Mouse (Mus musculus) liver, embryonic 16.5 days (tissue): ENCODE measurements around the gene Polr2f. TPM values are rescaled to one million over a fixed set of nuclear protein-coding genes. Genes with fewer than 3 reads are reported as not detected.

Experiments
- ATAC-seq: fragments of 200-750 bp; cut with Nextera tagmentation; 2 replicates; pipeline ENCODE4 v1.8.0; 2017; ENCODE audit warnings: low read depth, mild to moderate bottlenecking, moderate number of reproducible peaks, moderate library complexity
- H3K27ac ChIP-seq: fragments of 300-500 bp; sonication (generic); 2 replicates; pipeline ENCODE4 v1.5.1; 2014; ENCODE audit warnings: mild to moderate bottlenecking, low read length
- H3K27me3 ChIP-seq: fragments of 300-500 bp; sonication (generic); 2 replicates; pipeline ENCODE4 v1.6.1; 2014; ENCODE audit warnings: low read depth, low read length, mixed read lengths; ENCODE audit not compliant: control insufficient read depth, insufficient read depth
- H3K36me3 ChIP-seq: fragments of 300-500 bp; sonication (generic); 2 replicates; pipeline ENCODE4 v1.6.1; 2014; ENCODE audit warnings: mild to moderate bottlenecking; ENCODE audit not compliant: control insufficient read depth, insufficient read depth
- H3K4me1 ChIP-seq: fragments of 300-500 bp; sonication (generic); 2 replicates; pipeline ENCODE4 v1.6.1; 2014; ENCODE audit warnings: low read depth, low read length, mixed read lengths; ENCODE audit not compliant: control insufficient read depth
- H3K4me2 ChIP-seq: fragments of 300-500 bp; sonication (generic); 2 replicates; pipeline ENCODE4 v1.6.1; 2014; ENCODE audit warnings: low read depth, low read length, mixed read lengths
- H3K4me3 ChIP-seq: fragments of 300-500 bp; sonication (generic); 2 replicates; pipeline ENCODE4 v1.5.1; 2014; ENCODE audit warnings: low read depth, mild to moderate bottlenecking, low read length
- H3K9ac ChIP-seq: fragments of 300-500 bp; sonication (generic); 2 replicates; pipeline ENCODE4 v1.6.1; 2014; ENCODE audit warnings: low read depth, low read length
- H3K9me3 ChIP-seq: fragments of 300-500 bp; sonication (generic); replicated peaks from 2 replicates; pipeline ENCODE4 v1.6.1; 2016; ENCODE audit warnings: low read length; ENCODE audit not compliant: control insufficient read depth
- WGBS: fragments of 180-500 bp; shearing (Covaris S2); extraction: QIAGEN DNeasy Blood & Tissue Kit; methylation state at CpG from one replicate; pipeline ENCODE4 v1.1.7; 2014; ENCODE audit not compliant: insufficient replicate concordance; 5-methylcytosine and 5-hydroxymethylcytosine counted together
- polyA plus RNA-seq: library from polyadenylated mRNA; unstranded; fragments of >200 nt; fragmentation: Nextera tagmentation; extraction: Ambion mirVana; gene quantifications from 2 replicates; pipeline ENCODE4 v1.2.1, GENCODE M21; 2015

Gene Polr2f
- polyA plus RNA-seq, 1 experiment from 2014 or later = 120 TPM

GRCm38 (mm10) chr15:79162301-79162700 is 21.5 kb downstream of the Polr2f start:
- no peaks in the 10 kb centered on the region for H3K36me3 ChIP-seq
- peaks cover 44% of the 10 kb centered on the region for H3K27me3 ChIP-seq
- no peak overlapping the region for H3K27ac ChIP-seq
- no peaks in the 10 kb centered on the region for H3K4me1 ChIP-seq
- no peaks in the 10 kb centered on the region for H3K9me3 ChIP-seq
- no peak overlapping the region for H3K9ac ChIP-seq
- no peak overlapping the region for H3K4me3 ChIP-seq
- 38% methylated on average over 7 of the region's 7 CpGs for WGBS
- H3K4me2 ChIP-seq = no peak overlapping the region
- no peak for ATAC-seq

GRCm38 (mm10) chr15:79162822-79163221 is 22.0 kb downstream of the Polr2f start:
- WGBS = 34% methylated on average over 14 of the region's 14 CpGs
- Histone ChIP-seq H3K4me3 (no peak overlapping the region), H3K9ac (no peak overlapping the region), H3K36me3 (no peaks in the 10 kb centered on the region), H3K4me1 (no peaks in the 10 kb centered on the region), H3K27ac (no peak overlapping the region), H3K4me2 (no peak overlapping the region), H3K27me3 (peaks cover 44% of the 10 kb centered on the region), H3K9me3 (no peaks in the 10 kb centered on the region)
- no peak for ATAC-seq

GRCm38 (mm10) chr15:79164251-79164650 is 23.4 kb downstream of the Polr2f start:
- Histone ChIP-seq H3K4me3 (no peak overlapping the region), H3K9me3 (no peaks in the 10 kb centered on the region), H3K27me3 (peaks cover 44% of the 10 kb centered on the region), H3K27ac (no peak overlapping the region), H3K9ac (no peak overlapping the region), H3K4me2 (no peak overlapping the region), H3K36me3 (no peaks in the 10 kb centered on the region), H3K4me1 (no peaks in the 10 kb centered on the region)
- WGBS = 9% methylated on average over 13 of the region's 15 CpGs
- ATAC-seq = no peak

GRCm38 (mm10) chr15:79165140-79165539 is 24.3 kb downstream of the Polr2f start, which contains the start of gene Sox10:
TSS of gene Sox10 (minus strand) at chr15:79165240.
- Histone ChIP-seq H3K9ac (no peak within 1 kb of the TSS), H3K9me3 (no peaks in the 10 kb centered on the region), H3K4me3 (no peak within 1 kb of the TSS), H3K27me3 (peaks cover 41% of the 10 kb centered on the region), H3K4me2 (no peak within 1 kb of the TSS), H3K4me1 (no peaks in the 10 kb centered on the region), H3K27ac (no peak within 1 kb of the TSS), H3K36me3 (no peaks in the 10 kb centered on the region)
- no peak for ATAC-seq
- 35% methylated on average over 5 of the region's 5 CpGs for whole genome bisulfite sequencing

GRCm38 (mm10) chr15:79166712-79167111 is 25.9 kb downstream of the Polr2f start:
- H3K27me3 ChIP-seq = peaks cover 37% of the 10 kb centered on the region
- WGBS = 50% methylated on average over 8 of the region's 8 CpGs
- H3K4me3 ChIP-seq = no peak overlapping the region
- H3K4me2 ChIP-seq = no peak overlapping the region
- ATAC-seq = no peak
- no peaks in the 10 kb centered on the region for H3K4me1 ChIP-seq
- no peaks in the 10 kb centered on the region for H3K36me3 ChIP-seq
- no peak overlapping the region for H3K27ac ChIP-seq
- no peaks in the 10 kb centered on the region for H3K9me3 ChIP-seq
- H3K9ac ChIP-seq = no peak overlapping the region

- ATAC-seq = peak; percentile 25; the same call in 1 of the 2 replicates
- Histone ChIP-seq H3K9ac (no peak overlapping the region), H3K27me3 (no peaks in the 10 kb centered on the region), H3K36me3 (no peaks in the 10 kb centered on the region), H3K4me3 (no peak overlapping the region), H3K4me1 (no peaks in the 10 kb centered on the region; the same call in none of the 2 replicates), H3K27ac (no peak overlapping the region), H3K9me3 (no peaks in the 10 kb centered on the region), H3K4me2 (no peak overlapping the region)
- 58% methylated on average over 6 of the region's 6 CpGs for WGBS
These were observed 36.1 kb downstream of the Polr2f start for GRCm38 (mm10) chr15:79176905-79177304.

GRCm38 (mm10) chr15:79185213-79185612 is 44.4 kb downstream of the Polr2f start:
- Histone ChIP-seq H3K36me3 (no peaks in the 10 kb centered on the region), H3K4me1 (no peaks in the 10 kb centered on the region), H3K9ac (no peak overlapping the region), H3K27me3 (no peaks in the 10 kb centered on the region), H3K9me3 (no peaks in the 10 kb centered on the region), H3K4me2 (no peak overlapping the region), H3K27ac (peak overlapping the region; percentile 57), H3K4me3 (no peak overlapping the region)
- ATAC-seq = peak; percentile 60
- 66% methylated on average over 10 of the region's 10 CpGs for WGBS

- H3K36me3 ChIP-seq = no peaks in the 10 kb centered on the region
- no peak overlapping the region for H3K9ac ChIP-seq
- H3K4me1 ChIP-seq = no peaks in the 10 kb centered on the region
- ATAC-seq = peak; percentile 79
- no peaks in the 10 kb centered on the region for H3K27me3 ChIP-seq
- no peak overlapping the region for H3K4me2 ChIP-seq
- H3K4me3 ChIP-seq = no peak overlapping the region
- WGBS = 63% methylated on average over 8 of the region's 8 CpGs
- 0 out of 2 replicates have a peak overlapping the region, but pooled peaks have one; percentile 60 for H3K27ac ChIP-seq
- no peaks in the 10 kb centered on the region for H3K9me3 ChIP-seq
These were observed 47.0 kb downstream of the Polr2f start for GRCm38 (mm10) chr15:79187819-79188218.

- WGBS = 82% methylated on average over 2 of the region's 2 CpGs
- Histone ChIP-seq H3K4me1 (no peaks in the 10 kb centered on the region; the same call in 1 of the 2 replicates), H3K27ac (no peak overlapping the region), H3K9ac (no peak overlapping the region), H3K4me2 (no peak overlapping the region), H3K4me3 (no peak overlapping the region), H3K36me3 (no peaks in the 10 kb centered on the region), H3K27me3 (no peaks in the 10 kb centered on the region), H3K9me3 (no peaks in the 10 kb centered on the region)
- no peak for ATAC-seq
These were observed 50.6 kb downstream of the Polr2f start for GRCm38 (mm10) chr15:79191426-79191825.
